Mouse (Mus musculus): Measurements from ENCODE around the gene Cracr2b.

Gene Cracr2b

GRCm38 (mm10) chr7:141492738-141493137 lies 31.8 kb downstream of the Cracr2b start:
- DNase-seq, result no peak

- no peak for DNase-seq
Measured at GRCm38 (mm10) chr7:141493729-141494128, 32.8 kb downstream of the Cracr2b start.

DNA sequence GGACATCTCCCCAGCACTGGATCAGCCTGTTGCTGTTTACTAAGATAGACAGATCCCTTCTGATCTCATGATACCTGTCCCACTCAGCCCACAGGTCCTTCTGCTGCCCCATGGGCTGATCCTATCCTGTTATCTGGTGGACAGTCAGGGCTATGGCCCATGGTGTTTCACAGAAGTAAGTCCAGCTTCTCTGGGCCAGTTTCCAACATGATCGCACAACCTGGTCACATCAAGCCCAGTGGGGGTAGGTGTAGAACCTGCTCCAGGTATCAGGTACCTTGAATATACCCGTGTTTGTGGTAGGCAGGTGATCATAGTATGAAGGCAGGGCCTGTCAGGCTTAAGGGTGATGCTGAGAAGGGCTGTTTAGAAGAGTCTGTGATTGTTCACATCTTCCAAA lies 34.5 kb downstream of the Cracr2b start:
- no peak for DNase-seq

- no peak for DNase-seq
Measured at GRCm38 (mm10) chr7:141495940-141496339, 35.0 kb downstream of the Cracr2b start.

DNA sequence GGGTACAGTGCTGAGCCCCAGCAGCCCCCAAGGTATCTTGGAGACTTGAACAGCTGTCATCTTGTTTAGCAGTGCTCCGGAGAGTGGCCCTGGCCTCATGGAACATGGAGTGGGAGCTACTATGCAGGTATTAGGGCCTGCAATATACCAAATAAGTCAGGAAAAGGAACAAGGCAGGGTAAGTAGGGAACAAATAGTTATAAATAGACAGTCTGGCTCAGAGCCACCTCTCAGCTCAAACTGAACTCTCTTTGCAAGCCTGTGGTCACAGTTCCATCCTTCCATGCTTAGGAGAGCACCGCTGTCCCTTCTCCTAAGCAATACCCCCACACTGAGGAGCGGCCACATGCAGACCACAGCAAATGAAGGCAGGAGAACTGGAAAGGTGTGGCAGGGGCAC lies 36.7 kb downstream of the Cracr2b start:
- no peak for DNase-seq

GRCm38 (mm10) chr7:141501820-141502555 lies 41.1 kb downstream of the Cracr2b start:
- no peak for DNase-seq

GRCm38 (mm10) chr7:141502556-141502905 lies 41.6 kb downstream of the Cracr2b start:
- DNase-seq, result no peak

DNA sequence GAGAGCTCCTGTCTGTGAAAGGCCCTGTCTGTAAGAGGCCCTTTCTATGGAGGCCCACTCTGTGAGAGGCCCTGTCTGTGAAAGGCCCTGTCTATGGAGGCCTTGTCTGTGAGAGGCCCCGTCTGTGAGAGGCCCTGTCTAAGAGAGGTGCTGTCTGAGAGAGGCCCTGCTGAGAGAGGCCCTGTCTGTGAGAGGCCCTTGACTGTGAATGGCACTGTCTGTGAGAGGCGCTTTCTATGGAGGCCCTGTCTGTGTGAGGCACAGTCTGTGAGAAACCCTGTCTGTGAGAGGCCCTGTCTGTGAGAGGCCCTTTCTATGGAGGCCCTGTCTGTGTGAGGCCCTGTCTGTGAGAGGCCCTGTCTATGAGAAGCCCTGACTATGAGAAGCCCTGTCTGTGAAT lies 45.4 kb downstream of the Cracr2b start:
- no peak for DNase-seq

DNA sequence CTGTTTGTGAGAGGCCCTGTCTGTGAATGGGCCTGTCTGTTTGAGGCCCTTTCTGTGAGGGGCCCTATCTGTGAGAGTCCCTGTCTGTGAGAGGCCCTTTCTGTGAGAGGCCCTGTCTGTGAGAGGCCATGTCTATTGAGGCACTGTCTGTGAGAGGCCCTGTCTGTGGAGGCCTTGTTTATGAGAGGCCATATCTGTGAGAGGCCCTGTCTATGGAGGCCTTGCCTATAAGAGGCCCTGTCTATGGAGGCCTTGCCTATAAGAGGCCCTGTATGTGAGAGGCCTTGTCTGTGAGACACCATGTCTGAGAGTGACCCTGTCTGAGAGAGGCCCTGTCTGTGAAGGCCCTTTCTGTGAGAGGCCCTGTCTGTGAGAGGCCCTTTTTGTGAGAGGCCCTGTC lies 47.3 kb downstream of the Cracr2b start:
- DNase-seq, result no peak

DNA sequence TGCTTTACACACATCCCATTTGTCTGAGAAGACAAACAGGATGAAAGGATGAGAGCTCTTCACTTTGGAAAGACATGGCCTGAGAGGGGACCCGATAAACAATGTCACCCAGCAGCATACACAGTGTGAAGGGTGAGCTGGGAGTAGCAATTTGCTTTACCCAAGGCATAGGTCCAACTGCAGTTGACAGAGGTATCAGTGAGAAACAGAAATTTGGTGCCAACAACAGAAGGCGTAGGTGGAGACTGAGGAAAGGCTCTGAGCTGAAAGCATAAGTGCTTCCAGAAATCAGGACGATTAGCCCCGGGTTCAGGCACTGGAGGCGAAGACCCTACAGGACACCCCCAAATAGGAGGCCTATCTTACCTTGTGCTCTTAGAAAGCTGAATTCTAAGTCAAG lies 49.3 kb downstream of the Cracr2b start:
- no peak for DNase-seq

- DNase-seq, result no peak
Measured at GRCm38 (mm10) chr7:141510681-141511191, 49.8 kb downstream of the Cracr2b start.

All from kidney, adult 8-10 months (tissue).